Mouse (Mus musculus) T-helper 17 cell (primary cell): ENCODE data around the gene Rnf123.

Experiments
- in situ Hi-C, 2 experiments: fragments of 300-600 bp; cut with MboI, MseI; formaldehyde crosslinking; loops; 1 replicate in 1 of 2; 2 replicates in 1 of 2; pipeline ENCODE4 v1.15.1; 2025; ENCODE audit warnings: high pct_unique_total_duplicates in 2 of 2

The Rnf123 gene

GRCm38 (mm10) chr9:108063361-108063760 lies 19.8 kb downstream of the Rnf123 start:
- in situ Hi-C loops = loop anchor here in 1 of 2 experiments (10.0 kb wide), 1 partner anchor 99 kb away; no protein-coding TSS in a partner anchor

- in situ Hi-C loops = loop anchor here in 1 of 2 experiments (10.0 kb wide), 1 partner anchor 97 kb away; no protein-coding TSS in a partner anchor
Measured at GRCm38 (mm10) chr9:108062142-108062541, 21.0 kb downstream of the Rnf123 start.

GRCm38 (mm10) chr9:108058291-108058690 lies 24.9 kb downstream of the Rnf123 start:
- in situ Hi-C loops = no loop called here

DNA sequence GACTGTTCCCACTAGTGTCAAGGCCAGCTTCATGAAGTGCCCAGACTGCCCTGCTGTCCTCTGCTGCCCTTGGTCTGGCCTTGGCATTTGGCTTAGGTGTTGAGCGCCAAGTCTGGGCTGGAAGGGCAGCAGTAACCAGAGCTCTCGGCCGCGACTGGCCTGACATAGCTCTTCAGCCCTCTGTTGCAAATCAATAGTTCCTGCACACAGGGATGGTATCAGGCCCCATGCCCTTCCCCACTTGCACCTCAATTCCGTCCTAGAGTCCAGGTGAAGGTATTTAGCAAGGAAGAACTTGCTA lies 25.9 kb downstream of the Rnf123 start:
- in situ Hi-C loops = no loop called here

DNA sequence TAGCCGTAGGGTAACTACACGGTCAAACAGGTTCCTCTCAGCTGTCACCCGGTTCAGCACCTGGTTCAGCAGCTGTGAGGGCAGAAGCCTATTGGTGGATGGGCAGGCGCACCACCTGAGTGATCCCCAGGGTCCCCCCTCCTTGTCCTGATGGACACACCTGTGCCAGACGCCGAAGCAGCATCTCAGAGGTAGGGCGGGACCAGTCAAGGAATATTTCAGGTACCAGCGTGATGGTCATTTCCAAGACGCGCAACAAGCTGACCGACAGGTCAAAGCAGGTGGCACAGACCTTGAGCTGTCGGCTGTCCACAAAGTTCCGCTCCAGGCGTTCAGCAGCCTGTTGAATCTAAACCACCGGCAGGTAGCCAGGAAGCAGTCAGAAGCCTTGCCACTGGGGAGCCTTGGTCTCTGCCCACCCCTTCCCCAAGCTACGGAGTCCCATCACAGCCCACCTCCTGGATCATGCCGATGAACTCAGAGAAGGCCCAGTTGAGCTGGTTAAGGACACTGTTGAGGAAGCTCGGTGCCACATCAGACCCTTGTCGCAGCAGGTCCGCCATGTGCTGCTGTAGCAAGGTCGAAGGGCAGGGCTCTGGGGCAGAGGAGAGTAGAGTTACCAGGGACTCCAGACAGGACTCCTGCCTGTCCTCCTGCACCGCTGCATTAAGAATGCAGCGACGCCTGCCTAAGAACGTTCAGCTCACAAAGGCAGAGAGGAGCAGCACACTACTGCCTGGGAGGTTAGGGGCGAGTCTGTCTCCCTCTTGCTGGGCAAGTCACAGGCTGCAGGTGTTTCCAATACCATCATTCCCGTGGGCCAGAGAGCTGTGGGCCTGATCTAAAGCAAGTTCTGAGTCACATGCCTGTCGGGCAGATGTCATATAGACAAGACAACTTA lies 26.5 kb downstream of the Rnf123 start:
- in situ Hi-C loops = no loop called here

DNA sequence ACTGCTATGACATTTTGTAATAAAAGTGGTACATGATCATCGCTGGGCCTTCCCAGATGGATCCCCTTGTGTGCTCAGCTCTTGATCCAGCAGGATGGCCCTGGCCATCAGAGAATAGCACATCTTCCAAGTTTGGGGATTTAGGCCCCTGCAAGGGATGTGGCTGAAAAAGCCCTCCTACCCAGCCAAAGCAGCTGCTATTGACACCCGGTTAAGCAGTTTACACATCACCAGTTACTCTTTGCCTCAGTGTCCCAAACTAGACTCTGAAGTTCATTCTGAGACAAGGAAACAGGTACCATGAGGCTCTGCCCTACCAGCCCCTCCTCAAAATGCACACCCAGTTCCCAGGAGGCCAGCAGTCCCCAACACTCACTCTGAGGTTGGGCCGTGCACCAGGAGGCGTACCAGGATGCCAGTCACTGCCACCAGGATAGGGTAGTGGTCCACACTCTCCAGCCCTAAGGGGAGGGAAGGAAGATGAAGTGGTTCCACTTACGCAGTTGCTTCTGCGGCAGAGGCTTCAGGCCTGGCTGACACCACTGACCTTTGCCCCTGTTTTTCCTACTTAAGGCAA lies 27.4 kb downstream of the Rnf123 start:
- in situ Hi-C loops = no loop called here

DNA sequence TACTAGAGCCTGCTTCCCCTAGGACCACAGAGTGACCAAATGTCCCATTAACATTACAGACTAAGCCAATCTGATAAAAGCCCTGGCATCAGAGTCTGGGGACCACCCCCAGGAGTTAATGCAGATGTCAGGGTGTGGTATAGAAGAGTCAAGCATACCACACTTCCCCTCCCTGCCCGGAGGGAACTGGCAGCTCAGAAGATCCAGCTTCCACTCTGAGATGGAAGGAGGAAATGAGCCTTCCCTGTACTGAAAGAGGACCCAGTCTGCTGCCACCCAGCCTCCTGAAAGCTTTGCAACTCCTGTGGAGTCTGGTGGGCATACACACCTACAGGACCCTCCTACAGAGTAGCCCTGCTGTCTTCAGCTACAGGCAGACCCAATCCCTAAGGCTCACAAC lies 28.1 kb downstream of the Rnf123 start:
- in situ Hi-C loops = no loop called here

GRCm38 (mm10) chr9:108054331-108055040 lies 28.7 kb downstream of the Rnf123 start:
- in situ Hi-C loops = no loop called here

GRCm38 (mm10) chr9:108053665-108054225 lies 29.4 kb downstream of the Rnf123 start:
- in situ Hi-C loops = no loop called here

GRCm38 (mm10) chr9:108052885-108053664 lies 30.1 kb downstream of the Rnf123 start, which contains the start of gene Amigo3:
Gene Amigo3, plus strand, starts transcription at chr9:108053159.
- in situ Hi-C loops = no loop called here

- in situ Hi-C loops = no loop called here
Measured at GRCm38 (mm10) chr9:108052411-108052810, 30.7 kb downstream of the Rnf123 start.

DNA sequence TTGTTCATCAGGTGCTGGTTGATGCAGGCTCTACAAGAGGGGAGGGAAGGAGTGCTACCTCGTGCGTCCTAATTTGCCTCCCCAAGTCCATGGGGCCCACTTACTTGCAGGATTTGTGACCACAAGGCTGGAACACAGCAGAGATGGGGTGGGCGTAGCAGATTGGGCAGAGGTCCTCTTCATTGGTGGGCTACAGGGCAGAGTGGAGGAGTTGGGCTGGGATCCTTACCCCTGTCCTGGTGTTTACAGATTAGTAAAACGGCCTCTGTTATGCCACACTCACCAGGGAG lies 31.3 kb downstream of the Rnf123 start:
- in situ Hi-C loops = no loop called here

- in situ Hi-C loops = no loop called here
Measured at GRCm38 (mm10) chr9:108051184-108051930, 31.8 kb downstream of the Rnf123 start.

GRCm38 (mm10) chr9:108049561-108050251 lies 33.4 kb downstream of the Rnf123 start:
- in situ Hi-C loops = loop anchor here (5.0 to 25.0 kb wide), 2 partner anchors 47 to 1212 kb away; partner anchors contain the start of gene Ip6k1 (in 1 of the 2)

DNA sequence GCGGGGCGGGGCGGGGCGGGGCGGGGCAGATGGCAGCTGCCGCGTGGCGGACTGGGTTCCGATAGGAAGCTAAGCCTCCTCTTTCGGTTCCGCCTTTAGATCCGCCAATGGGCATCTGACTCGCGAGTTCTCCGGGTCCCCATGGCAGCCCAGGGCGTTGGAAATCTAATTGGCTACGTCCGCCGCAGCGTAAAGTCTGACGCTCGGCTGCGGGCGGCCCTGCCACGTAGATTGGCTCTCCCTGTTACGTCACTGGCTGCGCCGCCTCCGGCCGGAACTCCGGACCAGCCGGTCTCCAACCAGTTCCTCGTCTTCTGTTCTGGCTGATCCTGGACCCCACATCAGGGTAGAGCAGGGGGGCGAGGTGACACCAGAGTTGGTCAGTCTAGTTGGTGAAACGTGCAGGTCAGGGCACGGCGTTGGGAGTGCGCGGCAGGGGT lies 34.1 kb downstream of the Rnf123 start, which contains the start of gene Gmppb:
Gene Gmppb (plus strand): TSS at position 227 of the 440 bp plus-strand sequence.
- in situ Hi-C loops = loop anchor here (5.0 to 25.0 kb wide), 2 partner anchors 47 to 1212 kb away; partner anchors contain the start of gene Ip6k1 (in 1 of the 2)

GRCm38 (mm10) chr9:108048566-108048955 lies 34.6 kb downstream of the Rnf123 start:
- in situ Hi-C loops = loop anchor here (5.0 to 25.0 kb wide), 2 partner anchors 46 to 1211 kb away; partner anchors contain the start of gene Ip6k1 (in 1 of the 2)

GRCm38 (mm10) chr9:108047601-108048565 lies 35.3 kb downstream of the Rnf123 start:
- in situ Hi-C loops = loop anchor here (5.0 to 25.0 kb wide), 2 partner anchors 46 to 1211 kb away; partner anchors contain the start of gene Ip6k1 (in 1 of the 2)

DNA sequence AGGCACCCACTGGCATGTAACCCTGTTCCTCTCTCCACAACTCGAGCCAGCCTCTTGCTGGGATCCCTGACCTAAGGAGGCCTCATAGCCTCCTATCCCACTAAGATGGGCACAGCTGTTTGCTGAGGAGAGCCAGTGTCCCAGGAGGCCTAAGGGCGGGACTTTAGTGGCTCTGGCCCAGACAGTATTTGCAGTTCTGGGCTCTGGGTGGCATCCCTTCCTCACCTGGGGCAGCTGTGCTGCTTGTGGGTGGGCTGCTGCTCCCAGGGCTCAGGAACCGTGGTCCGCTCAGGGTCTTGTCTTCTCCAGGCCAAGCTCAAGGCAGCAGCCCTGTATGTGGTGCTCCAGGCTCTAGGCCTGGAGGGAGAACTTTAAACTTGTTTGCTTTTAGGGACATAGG lies 36.6 kb downstream of the Rnf123 start:
- in situ Hi-C loops = loop anchor here (5.0 to 25.0 kb wide), 2 partner anchors 44 to 1209 kb away; partner anchors contain the start of gene Ip6k1 (in 1 of the 2)
